Mouse (Mus musculus): Measurements from ENCODE around the gene Zfp11. TPM values are rescaled to one million over a fixed set of nuclear protein-coding genes. Genes with fewer than 3 reads are reported as not detected.
A peak's percentile ranks its signal among the peaks of the same experiment; 100 is the strongest.
"Not testable (repeated sequence)": the region's sequence is repeated elsewhere in the genome, so short reads cannot be mapped to it uniquely, and the experiment has no call there.

The Zfp11 gene
- 3.0 and 4.0 TPM in 2 replicates for polyA plus RNA-seq (2015; fragmentation: Nextera tagmentation; extraction: Ambion mirVana)

DNA sequence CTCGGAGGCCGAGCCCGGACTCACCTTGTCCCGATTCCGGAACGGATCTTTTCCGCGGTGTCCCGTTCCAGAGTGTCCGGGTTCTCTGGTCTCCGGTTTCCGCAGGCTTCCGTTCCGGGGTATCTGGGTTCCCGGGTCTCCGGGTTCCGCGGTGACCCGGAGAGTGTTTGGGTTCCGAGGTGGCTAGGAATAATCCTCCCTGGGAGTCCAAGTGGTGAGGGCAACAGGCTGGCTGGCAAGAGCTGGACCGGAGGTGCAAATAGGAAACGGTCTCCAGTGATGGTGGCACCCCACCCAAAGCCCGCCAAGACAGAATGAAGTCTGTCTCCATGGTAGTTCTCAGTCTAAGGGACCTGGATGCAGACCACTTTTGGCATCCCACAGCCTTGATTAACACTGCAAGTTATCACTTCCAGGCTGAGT, at the start of gene Zfp11:
Zfp11 (minus strand) TSS at position 64 of the 423 bp plus-strand sequence.
- Histone ChIP-seq H3K36me3 (no peaks in the 10 kb centered on the region), H3K4me1 (replicated peaks) (peaks cover 6% of the 10 kb centered on the region), H3K9me3 (replicated peaks) (peaks cover 5% of the 10 kb centered on the region), H3K27me3 (no peaks in the 10 kb centered on the region), H3K4me2 (peak within 1 kb of the TSS; percentile 71), H3K4me3 (peak within 1 kb of the TSS; percentile 73), H3K9ac (peak within 1 kb of the TSS; percentile 87), H3K27ac (peak within 1 kb of the TSS; percentile 61)
- ATAC-seq (replicated peaks; ENCODE audit: insufficient number of reproducible peaks, insufficient read depth, low FRiP score, low read depth) = peak; percentile 80
- 2% methylated on average over 23 of the region's 23 CpGs for WGBS

DNA sequence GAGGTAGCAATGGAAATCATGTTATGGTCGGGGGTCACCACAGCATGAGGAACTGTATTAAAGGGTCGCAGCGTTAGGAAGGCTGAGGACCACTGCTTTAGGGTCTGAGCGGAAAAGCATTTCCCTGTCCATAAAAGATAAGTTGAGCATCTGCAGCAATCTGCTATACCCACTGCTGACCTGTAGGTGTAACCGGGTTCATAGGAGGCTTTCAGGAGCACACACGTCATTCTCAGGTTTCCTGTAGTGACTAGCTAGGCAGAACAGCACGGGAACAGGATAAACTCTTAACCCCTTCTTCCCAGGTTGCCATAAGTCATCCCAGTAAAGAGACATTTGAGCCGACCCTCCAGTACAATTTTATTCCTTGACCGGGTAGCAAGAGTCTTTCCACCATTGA, 47.1 kb upstream of the Zfp11 start:
- no peak for ATAC-seq (replicated peaks; ENCODE audit: insufficient number of reproducible peaks, insufficient read depth, low FRiP score, low read depth)
- WGBS = 76% methylated on average over 9 of the region's 9 CpGs
- H3K9me3 ChIP-seq (replicated peaks) = no peaks in the 10 kb centered on the region
- H3K4me3 ChIP-seq = no peak overlapping the region
- H3K27me3 ChIP-seq = no peaks in the 10 kb centered on the region
- no peak overlapping the region for H3K4me2 ChIP-seq
- H3K36me3 ChIP-seq = peaks cover 34% of the 10 kb centered on the region
- H3K9ac ChIP-seq = no peak overlapping the region
- peaks cover 8% of the 10 kb centered on the region for H3K4me1 ChIP-seq (replicated peaks)
- H3K27ac ChIP-seq = no peak overlapping the region

DNA sequence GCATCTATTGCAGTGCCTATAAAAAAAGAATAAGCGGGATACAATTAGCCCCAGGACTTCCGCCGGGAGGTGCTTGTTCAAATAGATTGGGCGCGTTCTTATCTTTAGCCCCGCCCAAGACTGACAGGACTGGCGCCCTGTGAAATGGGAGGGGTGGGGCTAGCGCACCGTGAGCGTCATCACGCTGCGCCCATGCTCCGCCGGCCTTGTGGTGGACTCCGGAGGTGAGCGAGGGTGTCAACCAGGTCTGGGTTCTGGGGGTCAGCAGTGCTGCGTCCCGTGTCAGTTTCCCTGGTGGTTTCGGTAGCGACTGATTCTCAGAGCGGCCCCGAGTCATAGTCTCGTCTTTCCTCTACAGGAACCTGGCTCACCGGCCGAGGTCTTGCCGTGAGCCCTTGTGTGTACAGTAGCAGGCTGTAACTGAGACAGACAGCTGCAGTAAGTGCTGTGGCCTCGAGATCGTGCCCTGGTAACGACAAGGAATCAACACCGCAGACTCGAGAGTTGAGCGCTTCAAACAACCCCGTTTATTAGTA, 45.5 kb upstream of the Zfp11 start, which contains the start of gene Mrps17:
Mrps17 (plus strand) TSS at position 172 of the 536 bp plus-strand sequence.
- Histone ChIP-seq H3K36me3 (peaks cover 34% of the 10 kb centered on the region), H3K9me3 (replicated peaks) (no peaks in the 10 kb centered on the region), H3K4me2 (peak within 1 kb of the TSS; percentile 84), H3K4me3 (peak within 1 kb of the TSS; percentile 94), H3K4me1 (replicated peaks) (peaks cover 8% of the 10 kb centered on the region), H3K9ac (peak within 1 kb of the TSS; percentile 83), H3K27ac (peak within 1 kb of the TSS; percentile 72), H3K27me3 (no peaks in the 10 kb centered on the region)
- ATAC-seq (replicated peaks; ENCODE audit: insufficient number of reproducible peaks, insufficient read depth, low FRiP score, low read depth) = peak; percentile 95
- under 1% methylated on average over 33 of the region's 33 CpGs for WGBS

GRCm38 (mm10) chr5:129708412-129708811, 38.5 kb upstream of the Zfp11 start, which contains the start of gene Sept14:
Gene Sept14 (minus strand): TSS chr5:129708512.
- H3K4me2 ChIP-seq = no peak within 1 kb of the TSS
- 57% methylated on average over 2 of the region's 2 CpGs for WGBS
- H3K4me1 ChIP-seq (replicated peaks) = no peaks in the 10 kb centered on the region
- no peaks in the 10 kb centered on the region for H3K36me3 ChIP-seq
- no peaks in the 10 kb centered on the region for H3K27me3 ChIP-seq
- no peak within 1 kb of the TSS for H3K9ac ChIP-seq
- no peak within 1 kb of the TSS for H3K27ac ChIP-seq
- ATAC-seq (replicated peaks; ENCODE audit: insufficient number of reproducible peaks, insufficient read depth, low FRiP score, low read depth) = no peak
- no peaks in the 10 kb centered on the region for H3K9me3 ChIP-seq (replicated peaks)
- no peak within 1 kb of the TSS for H3K4me3 ChIP-seq

GRCm38 (mm10) chr5:129703368-129703767, 33.5 kb upstream of the Zfp11 start:
- ATAC-seq (replicated peaks; ENCODE audit: insufficient number of reproducible peaks, insufficient read depth, low FRiP score, low read depth) = no peak
- H3K27ac ChIP-seq = no peak overlapping the region
- H3K27me3 ChIP-seq = 0 out of 2 replicates have a peak, but pooled peaks cover 12% of the 10 kb centered on the region
- H3K36me3 ChIP-seq = no peaks in the 10 kb centered on the region
- no peak overlapping the region for H3K4me2 ChIP-seq
- no peaks in the 10 kb centered on the region for H3K4me1 ChIP-seq (replicated peaks)
- no peaks in the 10 kb centered on the region for H3K9me3 ChIP-seq (replicated peaks)
- no peak overlapping the region for H3K4me3 ChIP-seq
- no peak overlapping the region for H3K9ac ChIP-seq

- no peak overlapping the region for H3K4me3 ChIP-seq
- H3K36me3 ChIP-seq = no peaks in the 10 kb centered on the region
- no peak overlapping the region for H3K9ac ChIP-seq
- H3K9me3 ChIP-seq (replicated peaks) = no peaks in the 10 kb centered on the region
- 0 out of 2 replicates have a peak, but pooled peaks cover 12% of the 10 kb centered on the region for H3K27me3 ChIP-seq
- H3K4me2 ChIP-seq = no peak overlapping the region
- no peaks in the 10 kb centered on the region for H3K4me1 ChIP-seq (replicated peaks)
- H3K27ac ChIP-seq = no peak overlapping the region
- ATAC-seq (replicated peaks; ENCODE audit: insufficient number of reproducible peaks, insufficient read depth, low FRiP score, low read depth) = no peak
- WGBS = 73% methylated on average over 1 of the region's 1 CpGs
Measured at GRCm38 (mm10) chr5:129701706-129702105, 31.8 kb upstream of the Zfp11 start.

DNA sequence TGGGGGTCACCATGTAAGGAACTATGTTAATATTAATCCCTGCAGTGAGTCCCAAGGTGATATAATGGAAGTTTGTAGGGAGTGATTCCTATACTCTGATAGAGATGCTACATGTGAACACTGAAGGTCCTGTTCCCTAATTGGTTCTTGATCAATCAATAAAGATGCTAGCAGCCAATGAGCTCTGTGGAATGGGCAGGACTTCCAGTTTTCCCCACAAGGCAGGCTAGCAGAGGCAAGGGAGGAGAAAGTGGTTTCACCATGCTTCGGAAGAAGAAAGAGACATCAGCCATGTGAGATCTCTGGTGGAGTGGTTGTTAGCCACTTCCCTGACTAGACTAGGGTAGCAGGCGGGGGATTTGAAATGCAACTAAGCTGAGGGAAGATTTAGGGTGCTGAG, 30.6 kb upstream of the Zfp11 start:
- no peaks in the 10 kb centered on the region for H3K9me3 ChIP-seq (replicated peaks)
- H3K36me3 ChIP-seq = no peaks in the 10 kb centered on the region
- H3K4me1 ChIP-seq (replicated peaks) = no peaks in the 10 kb centered on the region
- WGBS = 24% methylated on average over 2 of the region's 2 CpGs
- H3K27me3 ChIP-seq = 0 out of 2 replicates have a peak, but pooled peaks cover 12% of the 10 kb centered on the region
- no peak overlapping the region for H3K27ac ChIP-seq
- no peak overlapping the region for H3K4me3 ChIP-seq
- ATAC-seq (replicated peaks; ENCODE audit: insufficient number of reproducible peaks, insufficient read depth, low FRiP score, low read depth) = no peak
- H3K9ac ChIP-seq = no peak overlapping the region
- no peak overlapping the region for H3K4me2 ChIP-seq

DNA sequence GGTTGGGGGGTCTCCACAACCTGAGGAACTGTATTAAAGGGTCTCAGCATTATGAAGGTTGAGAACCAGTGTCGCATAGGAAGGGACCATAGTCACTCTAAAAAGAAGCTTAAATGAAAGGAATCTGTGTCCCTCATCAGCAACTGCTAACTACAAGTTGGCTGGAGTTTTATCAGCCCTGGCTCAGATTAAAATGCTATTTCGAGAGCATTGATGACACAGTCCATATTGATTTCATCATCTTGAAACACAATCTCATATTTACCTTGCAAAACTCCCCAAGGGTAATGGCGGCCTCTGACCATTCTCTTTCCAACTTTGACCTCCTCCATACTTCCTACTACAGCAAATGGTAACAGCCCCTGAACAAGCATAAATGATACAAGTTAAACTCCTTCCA, 20.6 kb upstream of the Zfp11 start:
- ATAC-seq (replicated peaks; ENCODE audit: insufficient number of reproducible peaks, insufficient read depth, low FRiP score, low read depth) = no peak
- Histone ChIP-seq H3K4me3 (no peak overlapping the region), H3K36me3 (no peaks in the 10 kb centered on the region), H3K4me2 (no peak overlapping the region), H3K27ac (no peak overlapping the region), H3K9me3 (replicated peaks) (no peaks in the 10 kb centered on the region), H3K27me3 (no peaks in the 10 kb centered on the region), H3K4me1 (replicated peaks) (no peaks in the 10 kb centered on the region), H3K9ac (no peak overlapping the region)
- 72% methylated on average over 3 of the region's 3 CpGs for WGBS

- Histone ChIP-seq H3K9ac (no peak overlapping the region), H3K4me3 (no peak overlapping the region), H3K27ac (no peak overlapping the region), H3K36me3 (no peaks in the 10 kb centered on the region), H3K4me1 (replicated peaks) (no peaks in the 10 kb centered on the region), H3K9me3 (replicated peaks) (no peaks in the 10 kb centered on the region), H3K4me2 (no peak overlapping the region), H3K27me3 (no peaks in the 10 kb centered on the region)
- no peak for ATAC-seq (replicated peaks; ENCODE audit: insufficient number of reproducible peaks, insufficient read depth, low FRiP score, low read depth)
- 48% methylated on average over 7 of the region's 7 CpGs for WGBS
Measured at GRCm38 (mm10) chr5:129687621-129688020, 17.7 kb upstream of the Zfp11 start.

- H3K4me3 ChIP-seq = not testable (repeated sequence)
Measured at GRCm38 (mm10) chr5:129685141-129685540, 15.2 kb upstream of the Zfp11 start.

GRCm38 (mm10) chr5:129669453-129670035, 355 bp downstream of the Zfp11 start:
- peak overlapping the region; percentile 87 for H3K9ac ChIP-seq
- peak overlapping the region; percentile 61 for H3K27ac ChIP-seq
- H3K36me3 ChIP-seq = no peaks in the 10 kb centered on the region
- H3K27me3 ChIP-seq = no peaks in the 10 kb centered on the region
- peak overlapping the region; percentile 71 for H3K4me2 ChIP-seq
- peak overlapping the region; percentile 73 for H3K4me3 ChIP-seq
- peaks cover 6% of the 10 kb centered on the region for H3K4me1 ChIP-seq (replicated peaks)
- peaks cover 5% of the 10 kb centered on the region for H3K9me3 ChIP-seq (replicated peaks)
- under 1% methylated on average over 31 of the region's 31 CpGs for WGBS
- ATAC-seq (replicated peaks; ENCODE audit: insufficient number of reproducible peaks, insufficient read depth, low FRiP score, low read depth) = no peak; the same call in 1 of the 2 replicates

More at GRCm38 (mm10) chr5:129685141-129685540, 15.2 kb upstream of the Zfp11 start:
- H3K4me1 ChIP-seq (replicated peaks); H3K9me3 ChIP-seq (replicated peaks); H3K9ac ChIP-seq; H3K36me3 ChIP-seq; H3K27me3 ChIP-seq; ATAC-seq (replicated peaks; ENCODE audit: insufficient number of reproducible peaks, insufficient read depth, low FRiP score, low read depth); H3K4me2 ChIP-seq; H3K27ac ChIP-seq: not testable (repeated sequence)
- WGBS = 93% methylated on average over 5 of the region's 5 CpGs

DNA sequence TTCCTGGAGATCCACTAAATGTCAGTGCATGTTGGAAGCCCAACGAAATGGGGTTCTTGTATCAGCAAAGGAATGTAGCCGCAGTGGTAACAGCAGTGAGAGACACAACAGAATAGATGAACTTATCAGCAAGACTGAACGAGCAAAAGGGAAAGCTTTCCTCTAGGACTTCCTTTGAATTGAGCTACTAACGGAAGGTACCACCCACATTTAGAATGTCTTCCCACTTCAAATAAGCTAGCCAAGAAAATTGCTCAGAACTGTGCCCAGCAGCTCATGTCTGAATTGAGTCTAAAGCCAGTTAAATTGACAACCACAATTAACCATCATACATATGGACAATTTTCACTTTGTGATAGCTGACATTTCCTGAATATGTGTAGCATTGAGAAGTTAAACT, 2.0 kb downstream of the Zfp11 start:
- Histone ChIP-seq H3K27me3 (no peaks in the 10 kb centered on the region), H3K9me3 (replicated peaks) (no peaks in the 10 kb centered on the region), H3K4me1 (replicated peaks) (peaks cover 6% of the 10 kb centered on the region), H3K36me3 (no peaks in the 10 kb centered on the region), H3K27ac (no peak overlapping the region), H3K4me2 (no peak overlapping the region), H3K9ac (no peak overlapping the region), H3K4me3 (no peak overlapping the region)
- WGBS = 77% methylated on average over 4 of the region's 4 CpGs
- no peak for ATAC-seq (replicated peaks; ENCODE audit: insufficient number of reproducible peaks, insufficient read depth, low FRiP score, low read depth)

Measured in heart, embryonic 15.5 days (tissue).